In genomic region chr11:102319941-102320685, GRCm38 (mm10) we compare ENCODE assay signal across 8 mouse cellular contexts. TPM values are rescaled to one million over a fixed set of nuclear protein-coding genes. Genes with fewer than 3 reads are reported as not detected.
DNase-seq lines count a peak whose midpoint lies in the region; ATAC-seq and TF ChIP-seq lines count a peak whose summit lies in the region.

No protein-coding gene starts in this region.

- peaks cover 6% of the 10 kb centered on the region for H3K36me3 ChIP-seq in ES-E14 (ENCODE audit: control insufficient read depth, insufficient read depth, low read length, poor library complexity, severe bottlenecking)
- no peaks in the 10 kb centered on the region for H3K36me3 ChIP-seq in forebrain, embryonic 16.5 days (ENCODE audit: control insufficient read depth, insufficient read depth)
- H3K36me3 ChIP-seq in liver, postnatal 0 days (replicated peaks; ENCODE audit: insufficient read depth, low read length): peaks cover 7% of the 10 kb centered on the region
- peaks cover 6% of the 10 kb centered on the region for H3K36me3 ChIP-seq in neural tube, embryonic 13.5 days

- H3K4me2 ChIP-seq in forebrain, embryonic 16.5 days (ENCODE audit: low read length): peak overlapping the region; percentile 66
- peak overlapping the region; percentile 95 for H3K4me2 ChIP-seq in liver, postnatal 0 days (ENCODE audit: low read depth, low read length)
- H3K4me2 ChIP-seq in neural tube, embryonic 13.5 days: peak overlapping the region; percentile 93

- DNase-seq in ES-E14 (ENCODE audit: low read depth, low spot score): no peak
- DNase-seq in cerebellum, adult 18-20 months: peak; percentile 91 to 96
- DNase-seq in heart, postnatal 25 days (ENCODE audit: low spot score): peak; percentile 83
- peak; percentile 91 to 93 for DNase-seq in layer of hippocampus, adult 18-20 months (ENCODE audit: low spot score in 2 of 2)
- DNase-seq in liver, postnatal 0 days: peak; percentile 80
- DNase-seq in telencephalon, adult 2 months (ENCODE audit: low read depth, low spot score): peak; percentile 95

- intact Hi-C loops in heart, postnatal 25 days (cut with DNase I): loop anchor here (2.0 kb wide), 1 partner anchor 15 kb away; no protein-coding TSS in a partner anchor

- in situ Hi-C loops in ES-E14 (cut with MboI; ENCODE audit: low sequenced_read_pairs in 2 of 2, unreplicated experiment in 2 of 2): loop anchor here in 1 of 2 experiments (10.0 kb wide), 1 partner anchor 115 kb away; the partner anchor contains the start of gene Grn

- WGBS in forebrain, embryonic 16.5 days: under 1% methylated on average over 38 of the region's 38 CpGs
- WGBS in liver, postnatal 0 days (ENCODE audit: insufficient replicate concordance): under 1% methylated on average over 38 of the region's 38 CpGs
- WGBS in neural tube, embryonic 13.5 days: under 1% methylated on average over 38 of the region's 38 CpGs

- TF ChIP-seq EP300 in liver, postnatal 0 days (IDR thresholded peaks at IDR 0.05; ENCODE audit: low read depth): no peak

- H3K4me3 ChIP-seq in ES-E14 (ENCODE audit: insufficient read depth in 1 of 2, low read depth in 1 of 2, low read length in 2 of 2, poor library complexity in 1 of 2, severe bottlenecking in 1 of 2): peak overlapping the region; percentile 76 to 91
- H3K4me3 ChIP-seq in forebrain, embryonic 16.5 days (replicated peaks; ENCODE audit: low read length): peak overlapping the region; percentile 93
- peak overlapping the region; percentile 88 for H3K4me3 ChIP-seq in liver, postnatal 0 days (ENCODE audit: low read depth, low read length)
- H3K4me3 ChIP-seq in neural tube, embryonic 13.5 days: peak overlapping the region; percentile 99

- peaks cover 1 to 15% of the 10 kb centered on the region in 2 experiments; a peak in 3 of 4 replicates for H3K4me1 ChIP-seq in ES-E14 (ENCODE audit: control insufficient read depth in 2 of 2, insufficient read depth in 2 of 2, low read length in 2 of 2, poor library complexity in 1 of 2)
- H3K4me1 ChIP-seq in forebrain, embryonic 16.5 days (replicated peaks; ENCODE audit: control insufficient read depth, insufficient read depth, low read length): peaks cover 26% of the 10 kb centered on the region
- peaks cover 22% of the 10 kb centered on the region for H3K4me1 ChIP-seq in liver, postnatal 0 days (ENCODE audit: insufficient read depth)
- peaks cover 24% of the 10 kb centered on the region for H3K4me1 ChIP-seq in neural tube, embryonic 13.5 days (replicated peaks)

- H3K27me3 ChIP-seq in forebrain, embryonic 16.5 days (replicated peaks; ENCODE audit: control insufficient read depth, insufficient read depth, low read length): no peaks in the 10 kb centered on the region
- no peaks in the 10 kb centered on the region for H3K27me3 ChIP-seq in liver, postnatal 0 days (ENCODE audit: insufficient read depth, low read length)
- no peaks in the 10 kb centered on the region for H3K27me3 ChIP-seq in neural tube, embryonic 13.5 days

- H3K9me3 ChIP-seq in ES-E14 (ENCODE audit: control insufficient read depth, insufficient read depth, low read depth, low read length): no peaks in the 10 kb centered on the region
- H3K9me3 ChIP-seq in forebrain, embryonic 16.5 days (ENCODE audit: control insufficient read depth, low read length): no peaks in the 10 kb centered on the region
- no peaks in the 10 kb centered on the region for H3K9me3 ChIP-seq in liver, postnatal 0 days (ENCODE audit: low read length)
- H3K9me3 ChIP-seq in neural tube, embryonic 13.5 days: no peaks in the 10 kb centered on the region

- TF ChIP-seq CTCF in liver, postnatal 0 days (IDR thresholded peaks at IDR 0.05; ENCODE audit: low read depth): no peak

- peak overlapping the region; percentile 97; the same call in 1 of the 2 replicates for H3K27ac ChIP-seq in ES-E14 (ENCODE audit: insufficient read depth, low read depth, low read length, poor library complexity, severe bottlenecking)
- H3K27ac ChIP-seq in forebrain, embryonic 16.5 days (ENCODE audit: low read length): peak overlapping the region; percentile 99
- H3K27ac ChIP-seq in liver, postnatal 0 days (ENCODE audit: low read depth): peak overlapping the region; percentile 99
- H3K27ac ChIP-seq in neural tube, embryonic 13.5 days (replicated peaks): peak overlapping the region; percentile 100

- peak; percentile 61 for ATAC-seq in forebrain, embryonic 16.5 days
- no peak for ATAC-seq in liver, postnatal 0 days
- ATAC-seq in neural tube, embryonic 13.5 days (ENCODE audit: low read depth): peak; percentile 58

- H3K9ac ChIP-seq in ES-E14 (ENCODE audit: insufficient read depth, low read depth, low read length, poor library complexity, severe bottlenecking): peak overlapping the region; percentile 99
- H3K9ac ChIP-seq in forebrain, embryonic 16.5 days (replicated peaks; ENCODE audit: low read depth, low read length): peak overlapping the region; percentile 99
- peak overlapping the region; percentile 100 for H3K9ac ChIP-seq in liver, postnatal 0 days (replicated peaks)
- peak overlapping the region; percentile 100 for H3K9ac ChIP-seq in neural tube, embryonic 13.5 days

TF ChIP-seq in ES-E14, 5 proteins besides CTCF, POLR2A, EP300 and RAD21:
- no peak for TF ChIP-seq HCFC1 (IDR thresholded peaks at IDR 0.05; ENCODE audit: borderline replicate concordance, insufficient read depth, low read length)
- TF ChIP-seq ZC3H11A (IDR thresholded peaks at IDR 0.05; ENCODE audit: borderline replicate concordance, low read depth, low read length): no peak
- no peak for TF ChIP-seq CHD2 (IDR thresholded peaks at IDR 0.05; ENCODE audit: low read depth, low read length)
- TF ChIP-seq ZNF384 (IDR thresholded peaks at IDR 0.05; ENCODE audit: low read depth, low read length): peak; percentile 82; the same call in 1 of the 2 replicates
TF ChIP-seq in ES-E14: peak in this region for 1.

RNA-seq across cellular contexts. Expression of gene Ubtf, which starts 0.6 kb away (rescaled TPM):
- total RNA-seq in ES-E14 (2012; rRNA removed): 138 and 155 TPM in 2 replicates
- 99.1 and 116 TPM in 2 replicates for polyA plus RNA-seq in forebrain, embryonic 16.5 days (2015; fragmentation: Nextera tagmentation; extraction: Ambion mirVana)
- total RNA-seq in heart, postnatal 25 days (2021): 10 to 100 TPM; 56.7 to 57.3 TPM
- total RNA-seq in layer of hippocampus, adult 18-20 months (2021): 100 to 1,000 TPM; 131 to 135 TPM
- polyA plus RNA-seq in liver, postnatal 0 days (2015; fragmentation: Nextera tagmentation; extraction: Ambion mirVana): 32.4 and 32.5 TPM in 2 replicates
- polyA plus RNA-seq in neural tube, embryonic 13.5 days (2015; fragmentation: Nextera tagmentation; extraction: Ambion mirVana): 78.2 and 83.9 TPM in 2 replicates

RNA-seq across cellular contexts. Expression of gene Atxn7l3, which starts 23.7 kb away (rescaled TPM):
- 55.4 and 60.4 TPM in 2 replicates for total RNA-seq in ES-E14 (2012; rRNA removed)
- 28.5 and 29.5 TPM in 2 replicates for polyA plus RNA-seq in forebrain, embryonic 16.5 days (2015; fragmentation: Nextera tagmentation; extraction: Ambion mirVana)
- total RNA-seq in heart, postnatal 25 days (2021): 10 to 100 TPM; 21.1 to 21.7 TPM
- 100 to 1,000 TPM; 168 to 171 TPM for total RNA-seq in layer of hippocampus, adult 18-20 months (2021)
- polyA plus RNA-seq in liver, postnatal 0 days (2015; fragmentation: Nextera tagmentation; extraction: Ambion mirVana): 4.5 and 4.6 TPM in 2 replicates
- polyA plus RNA-seq in neural tube, embryonic 13.5 days (2015; fragmentation: Nextera tagmentation; extraction: Ambion mirVana): 26.7 and 30.6 TPM in 2 replicates

RNA-seq across cellular contexts. Expression of gene Tmub2, which starts 35.4 kb away (rescaled TPM):
- 33.0 and 37.2 TPM in 2 replicates for total RNA-seq in ES-E14 (2012; rRNA removed)
- 75.8 and 78.7 TPM in 2 replicates for polyA plus RNA-seq in forebrain, embryonic 16.5 days (2015; fragmentation: Nextera tagmentation; extraction: Ambion mirVana)
- 10 to 100 TPM; 20.7 to 23.3 TPM for total RNA-seq in heart, postnatal 25 days (2021)
- 10 to 100 TPM; 62.3 to 67.6 TPM for total RNA-seq in layer of hippocampus, adult 18-20 months (2021)
- polyA plus RNA-seq in liver, postnatal 0 days (2015; fragmentation: Nextera tagmentation; extraction: Ambion mirVana): 19.4 and 20.8 TPM in 2 replicates
- 79.6 and 81.4 TPM in 2 replicates for polyA plus RNA-seq in neural tube, embryonic 13.5 days (2015; fragmentation: Nextera tagmentation; extraction: Ambion mirVana)

RNA-seq across cellular contexts. Expression of gene Slc4a1, which starts 45.9 kb away (rescaled TPM):
- 0.18 and 0.21 TPM in 2 replicates for total RNA-seq in ES-E14 (2012; rRNA removed)
- 2.0 and 2.9 TPM in 2 replicates for polyA plus RNA-seq in forebrain, embryonic 16.5 days (2015; fragmentation: Nextera tagmentation; extraction: Ambion mirVana)
- total RNA-seq in heart, postnatal 25 days (2021): 1 to 10 TPM; 5.3 to 9.5 TPM
- total RNA-seq in layer of hippocampus, adult 18-20 months (2021): under 1 TPM; 0.30 to 0.41 TPM
- polyA plus RNA-seq in liver, postnatal 0 days (2015; fragmentation: Nextera tagmentation; extraction: Ambion mirVana): 311 and 329 TPM in 2 replicates
- 4.2 and 4.9 TPM in 2 replicates for polyA plus RNA-seq in neural tube, embryonic 13.5 days (2015; fragmentation: Nextera tagmentation; extraction: Ambion mirVana)

RNA-seq across cellular contexts. Expression of gene Asb16, which starts 51.6 kb away (rescaled TPM):
- total RNA-seq in ES-E14 (2012; rRNA removed): 0.98 and 1.0 TPM in 2 replicates
- not detected in 2 replicates for polyA plus RNA-seq in forebrain, embryonic 16.5 days (2015; fragmentation: Nextera tagmentation; extraction: Ambion mirVana)
- total RNA-seq in heart, postnatal 25 days (2021): under 1 TPM; 0.61 to 0.68 TPM
- 1 to 10 TPM; 2.3 to 2.9 TPM for total RNA-seq in layer of hippocampus, adult 18-20 months (2021)
- polyA plus RNA-seq in liver, postnatal 0 days (2015; fragmentation: Nextera tagmentation; extraction: Ambion mirVana): not detected in 2 replicates
- not detected in 2 replicates for polyA plus RNA-seq in neural tube, embryonic 13.5 days (2015; fragmentation: Nextera tagmentation; extraction: Ambion mirVana)
